Mouse (Mus musculus) thymus, adult 2 months (tissue): Measurements from ENCODE around the gene Ctc1. TPM values are rescaled to one million over a fixed set of nuclear protein-coding genes. Genes with fewer than 3 reads are reported as not detected.

Experiments
- DNase-seq: peaks from one replicate; pipeline ENCODE4 v3.0.0; 2021
- H3K27ac ChIP-seq: fragments of 200-500 bp; 2 replicates; pipeline ENCODE4 v1.5.1; 2012; ENCODE audit warnings: low read length, control low read depth; ENCODE audit not compliant: control insufficient read depth, insufficient read depth
- H3K27me3 ChIP-seq: fragments of 200-500 bp; 2 replicates; pipeline ENCODE4 v1.6.1; 2012; ENCODE audit warnings: mild to moderate bottlenecking, low read length, moderate library complexity, mixed read lengths; ENCODE audit not compliant: control insufficient read depth, insufficient read depth
- H3K36me3 ChIP-seq: fragments of 200-500 bp; 2 replicates; pipeline ENCODE4 v1.6.1; 2012; ENCODE audit warnings: mild to moderate bottlenecking, low read length, moderate library complexity; ENCODE audit not compliant: control insufficient read depth, insufficient read depth
- H3K4me1 ChIP-seq: fragments of 200-500 bp; replicated peaks from 2 replicates; pipeline ENCODE4 v1.6.1; 2012; ENCODE audit warnings: low read length; ENCODE audit not compliant: control insufficient read depth, insufficient read depth
- H3K4me3 ChIP-seq: fragments of 200-500 bp; 2 replicates; pipeline ENCODE4 v1.5.1; 2012; ENCODE audit warnings: mild to moderate bottlenecking, low read length, control low read depth, moderate library complexity; ENCODE audit not compliant: control insufficient read depth, insufficient read depth
- CTCF ChIP-seq: fragments of 200-500 bp; IDR thresholded peaks from 2 replicates; pipeline ENCODE4 v1.5.1; 2012; ENCODE audit warnings: mild to moderate bottlenecking, control low read depth, low read length, moderate library complexity, borderline replicate concordance; ENCODE audit not compliant: control insufficient read depth, poor library complexity, insufficient read depth; ENCODE audit errors: extremely low read depth
- POLR2A ChIP-seq: fragments of 200-500 bp; IDR thresholded peaks from 2 replicates; pipeline ENCODE4 v1.6.1; 2012; ENCODE audit warnings: mild to moderate bottlenecking, low read length, control low read depth, moderate library complexity; ENCODE audit not compliant: control insufficient read depth, poor library complexity, insufficient read depth; ENCODE audit errors: extremely low read depth
- WGBS: fragments of 180-500 bp; shearing (Covaris S2); methylation state at CpG from one replicate; pipeline ENCODE4 v1.1.7; 2018; 5-methylcytosine and 5-hydroxymethylcytosine counted together
- polyA plus RNA-seq: library from polyadenylated mRNA; depleted of rRNA; stranded (reverse); fragments of >200 nt; gene quantifications from 2 replicates; pipeline ENCODE4 v1.2.3, GENCODE M21; 2012

Ctc1 gene
- polyA plus RNA-seq, 1 experiment = 57.8 TPM

DNA sequence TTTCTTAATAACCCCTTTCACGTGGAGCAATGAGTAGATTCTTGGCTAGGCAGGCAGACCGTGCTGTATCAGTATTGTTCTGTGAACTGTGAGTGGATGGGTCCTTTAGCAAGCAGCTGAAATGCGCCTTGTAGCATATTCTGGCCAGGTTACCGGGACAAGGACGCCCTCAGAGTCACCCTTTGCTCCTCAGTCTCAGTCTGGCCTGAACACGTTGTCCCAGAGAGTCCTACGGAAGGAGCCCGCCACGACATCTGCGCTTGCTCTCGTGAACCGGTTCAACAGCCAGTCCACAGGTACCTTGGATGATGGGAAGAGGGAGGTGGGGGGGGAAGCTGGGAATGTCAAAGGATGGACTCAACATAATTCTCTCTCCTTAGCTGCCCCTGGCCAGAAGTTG, 31.9 kb downstream of the Ctc1 start:
- peaks cover 4% of the 10 kb centered on the region for H3K36me3 ChIP-seq
- H3K4me3 ChIP-seq = no peak overlapping the region
- H3K27me3 ChIP-seq = no peaks in the 10 kb centered on the region
- no peak overlapping the region for H3K27ac ChIP-seq
- no peak for DNase-seq
- H3K4me1 ChIP-seq = peaks cover 10% of the 10 kb centered on the region
- TF ChIP-seq CTCF (no peak), POLR2A (no peak)
- 93% methylated on average over 12 of the region's 12 CpGs for WGBS

DNA sequence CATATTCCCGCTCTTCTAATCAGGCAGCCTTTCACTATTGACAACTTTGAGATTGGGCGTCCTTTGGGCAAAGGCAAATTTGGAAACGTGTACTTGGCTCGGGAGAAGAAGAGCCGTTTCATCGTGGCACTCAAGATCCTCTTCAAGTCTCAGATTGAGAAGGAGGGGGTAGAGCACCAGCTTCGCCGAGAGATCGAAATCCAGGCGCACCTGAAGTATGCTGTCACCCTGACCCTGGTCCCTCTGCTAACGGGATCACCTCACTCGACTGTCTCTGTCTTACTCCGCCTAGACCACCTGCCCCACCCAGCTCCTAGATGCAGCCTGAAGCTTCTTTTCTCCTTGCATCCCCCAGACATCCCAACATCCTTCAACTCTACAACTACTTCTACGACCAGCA, 32.4 kb downstream of the Ctc1 start:
- Histone ChIP-seq H3K27ac (no peak overlapping the region), H3K36me3 (peaks cover 4% of the 10 kb centered on the region), H3K27me3 (no peaks in the 10 kb centered on the region), H3K4me1 (peaks cover 10% of the 10 kb centered on the region), H3K4me3 (no peak overlapping the region)
- DNase-seq = no peak
- no peak for TF ChIP-seq POLR2A
- TF ChIP-seq CTCF = no peak
- 94% methylated on average over 14 of the region's 14 CpGs for WGBS

DNA sequence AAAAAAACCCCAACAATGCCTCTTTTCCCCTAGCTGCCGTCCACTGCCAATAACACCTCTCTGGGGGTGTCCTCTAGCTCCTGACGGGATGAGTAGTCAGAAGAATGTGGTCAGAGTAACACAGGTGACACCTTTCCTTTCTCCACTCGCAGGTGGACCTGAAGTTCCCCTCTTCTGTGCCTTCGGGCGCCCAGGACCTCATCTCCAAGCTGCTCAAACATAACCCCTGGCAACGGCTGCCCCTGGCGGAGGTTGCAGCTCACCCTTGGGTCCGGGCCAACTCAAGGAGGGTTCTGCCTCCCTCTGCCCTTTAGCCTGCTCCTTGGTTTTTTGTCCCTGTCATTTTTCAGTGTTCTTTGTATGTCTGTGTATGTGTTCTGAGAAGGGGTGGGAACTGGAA, 35.0 kb downstream of the Ctc1 start:
- no peak overlapping the region for H3K27ac ChIP-seq
- H3K4me1 ChIP-seq = peaks cover 20% of the 10 kb centered on the region
- TF ChIP-seq POLR2A = no peak
- TF ChIP-seq CTCF = no peak
- peaks cover 4% of the 10 kb centered on the region for H3K36me3 ChIP-seq
- H3K27me3 ChIP-seq = no peaks in the 10 kb centered on the region
- H3K4me3 ChIP-seq = no peak overlapping the region
- 96% methylated on average over 8 of the region's 8 CpGs for WGBS
- no peak for DNase-seq

DNA sequence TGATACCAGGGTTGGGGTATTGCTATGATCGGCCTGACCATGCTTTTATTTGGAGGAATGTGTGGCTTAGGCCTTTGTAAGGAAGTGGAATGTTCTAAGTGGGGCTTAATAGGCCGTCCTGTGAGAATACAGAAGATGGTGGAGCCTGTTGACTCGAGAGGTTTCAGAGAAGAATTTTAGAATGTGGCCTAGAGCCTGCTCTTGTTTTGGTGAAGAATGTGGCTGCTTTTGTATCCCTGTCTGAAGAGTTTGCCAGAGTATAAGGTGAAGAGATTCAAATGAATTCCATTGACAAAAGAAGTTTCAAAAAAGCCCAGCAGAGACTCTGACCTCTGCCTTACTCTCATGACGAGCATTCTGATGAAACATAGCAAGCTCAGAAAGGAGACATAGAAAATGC, 36.1 kb downstream of the Ctc1 start:
- H3K4me1 ChIP-seq = peaks cover 16% of the 10 kb centered on the region
- DNase-seq = no peak
- H3K36me3 ChIP-seq = peaks cover 4% of the 10 kb centered on the region
- TF ChIP-seq POLR2A (no peak), CTCF (no peak)
- no peaks in the 10 kb centered on the region for H3K27me3 ChIP-seq
- H3K27ac ChIP-seq = no peak overlapping the region
- H3K4me3 ChIP-seq = no peak overlapping the region
- 94% methylated on average over 4 of the region's 4 CpGs for WGBS

DNA sequence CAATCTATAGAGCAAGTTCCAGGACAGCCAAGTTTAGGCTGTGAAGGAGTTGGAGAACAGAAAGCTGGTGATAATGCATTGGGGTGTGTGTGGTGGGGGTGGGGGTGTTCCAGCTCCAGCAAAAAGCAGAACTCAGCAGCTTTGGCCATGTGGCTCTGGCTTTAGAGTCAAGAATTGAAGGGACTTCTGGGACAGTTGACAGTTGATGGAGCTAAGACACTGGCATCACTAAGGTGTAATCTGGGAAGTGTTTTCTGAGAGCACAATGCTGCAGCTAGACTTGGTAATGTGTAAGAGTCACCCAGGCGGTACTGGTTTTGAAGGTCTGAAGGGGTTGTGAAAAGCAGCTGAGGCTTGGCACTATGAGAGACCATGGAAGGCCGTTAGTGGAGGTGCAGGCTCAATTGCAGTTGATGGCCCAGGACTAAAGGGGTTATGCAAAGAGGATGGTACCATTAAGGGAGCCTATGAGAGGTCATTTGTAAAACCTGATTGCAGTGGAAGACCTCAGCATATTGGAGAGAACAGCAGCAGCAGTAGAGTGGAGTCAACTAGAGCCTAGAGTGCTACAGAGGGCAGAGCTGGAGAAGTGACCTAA, 37.2 kb downstream of the Ctc1 start:
- Histone ChIP-seq H3K36me3 (peaks cover 4% of the 10 kb centered on the region), H3K4me1 (peaks cover 12% of the 10 kb centered on the region), H3K27ac (no peak overlapping the region), H3K27me3 (no peaks in the 10 kb centered on the region), H3K4me3 (no peak overlapping the region)
- TF ChIP-seq CTCF = no peak
- no peak for TF ChIP-seq POLR2A
- 99% methylated on average over 2 of the region's 2 CpGs for WGBS
- no peak for DNase-seq

DNA sequence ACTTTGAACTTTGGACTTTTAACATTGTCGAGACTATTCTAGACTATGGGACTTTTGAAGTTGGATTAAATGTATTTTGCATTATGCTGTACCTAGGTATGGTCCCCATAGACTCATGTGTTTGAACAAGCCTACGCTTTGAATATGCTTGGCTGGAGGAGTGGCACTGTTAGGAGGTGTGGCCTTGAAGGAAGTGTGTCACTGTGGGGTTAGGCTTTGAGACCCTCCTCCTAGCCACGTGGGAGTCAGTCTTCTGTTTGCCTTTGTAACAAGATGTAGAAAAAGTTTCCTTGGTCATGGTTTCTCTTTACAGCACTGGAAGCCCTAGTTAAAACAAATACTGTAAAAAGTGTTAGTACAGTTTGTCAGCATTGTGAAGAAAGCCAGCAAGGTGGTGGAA, 38.1 kb downstream of the Ctc1 start:
- 31% methylated on average over 3 of the region's 3 CpGs for WGBS
- Histone ChIP-seq H3K4me1 (peaks cover 18% of the 10 kb centered on the region), H3K27me3 (no peaks in the 10 kb centered on the region), H3K4me3 (no peak overlapping the region), H3K36me3 (peaks cover 4% of the 10 kb centered on the region), H3K27ac (no peak overlapping the region)
- TF ChIP-seq CTCF (no peak), POLR2A (no peak)
- DNase-seq = no peak

DNA sequence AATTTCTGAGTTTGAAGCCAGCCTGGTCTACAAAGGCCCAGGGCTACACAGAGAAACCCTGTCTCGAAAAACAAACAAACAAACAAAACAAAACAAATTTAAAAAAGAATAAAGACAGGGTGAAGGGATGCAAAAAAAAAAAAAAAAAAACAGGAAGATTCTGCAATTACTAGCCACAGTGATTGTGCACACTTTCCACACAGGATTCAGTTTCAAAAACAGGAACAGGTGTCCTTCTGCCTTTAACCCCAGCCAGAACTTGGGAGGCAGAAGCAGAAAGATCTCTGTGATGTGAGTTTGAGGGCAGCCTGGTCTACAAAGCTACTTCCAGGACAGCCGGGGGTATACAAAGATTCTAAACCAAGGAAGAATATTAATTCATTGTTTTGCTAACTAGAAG, 42.6 kb downstream of the Ctc1 start:
- 51% methylated on average over 2 of the region's 2 CpGs for WGBS
- H3K4me1 ChIP-seq = peaks cover 29% of the 10 kb centered on the region
- H3K36me3 ChIP-seq = no peaks in the 10 kb centered on the region
- H3K4me3 ChIP-seq = peak overlapping the region; percentile 92
- no peaks in the 10 kb centered on the region for H3K27me3 ChIP-seq
- TF ChIP-seq POLR2A = no peak
- TF ChIP-seq CTCF = no peak
- H3K27ac ChIP-seq = peak overlapping the region; percentile 75
- DNase-seq = no peak
